Mouse (Mus musculus) liver, postnatal 0 days (tissue): ENCODE results near the gene Chat.

Experiments
- CTCF ChIP-seq: sonication (generic); IDR thresholded peaks from 2 replicates; pipeline ENCODE4 v1.5.1; 2016; ENCODE audit warnings: antibody characterized with exemption, low read depth
- EP300 ChIP-seq: IDR thresholded peaks from 2 replicates; pipeline ENCODE4 v1.6.1; 2016; ENCODE audit warnings: antibody characterized with exemption, low read depth, mild to moderate bottlenecking

DNA sequence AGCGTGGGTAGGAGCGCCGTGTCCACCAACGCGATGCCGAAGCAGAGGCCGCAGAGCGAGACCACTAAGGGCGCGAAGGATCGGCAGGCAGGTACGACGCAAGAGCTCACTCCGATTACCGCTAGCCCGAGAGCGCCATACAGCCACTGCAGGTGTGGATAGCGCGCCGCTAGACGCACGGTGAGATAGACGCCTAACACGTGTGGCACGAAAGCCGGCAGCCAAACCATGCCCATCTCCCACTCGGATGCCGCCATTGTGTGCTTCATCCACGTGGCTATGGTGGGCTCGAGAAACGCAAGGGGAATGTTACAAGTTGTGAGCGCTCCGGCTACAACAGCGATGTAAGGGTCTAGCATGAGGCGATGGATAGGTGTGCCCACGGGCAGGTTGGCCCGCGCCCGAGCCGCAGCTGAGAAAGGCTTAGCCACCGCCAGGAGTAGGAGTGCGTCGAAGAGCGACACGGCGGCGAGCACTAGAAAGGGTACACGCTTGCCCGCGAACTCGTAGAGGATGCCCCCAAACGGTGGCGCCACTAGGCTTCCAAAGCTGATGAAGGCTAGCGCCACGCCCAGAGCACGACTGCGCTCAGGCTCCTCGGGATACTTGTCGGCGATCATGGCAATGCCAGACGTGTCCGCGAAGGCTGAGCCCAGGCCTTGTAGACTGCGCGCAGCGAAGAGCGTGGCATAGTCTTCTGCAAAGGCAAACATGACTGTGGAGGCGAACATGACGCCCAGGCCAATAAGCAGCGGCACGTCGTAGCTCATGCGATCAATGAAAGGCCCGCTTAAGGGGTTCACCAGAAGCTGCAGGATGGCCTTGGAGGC lies 2.4 kb downstream of the Chat start:
- no peak for TF ChIP-seq EP300
- TF ChIP-seq CTCF: no peak
